8 mouse cellular contexts compared by ENCODE assay signal in genomic region chr1:191719326-191719725, GRCm38 (mm10). TPM values are rescaled to one million over a fixed set of nuclear protein-coding genes. Genes with fewer than 3 reads are reported as not detected.
DNase-seq lines count a peak whose midpoint lies in the region; ATAC-seq lines count a peak whose summit lies in the region.

No protein-coding gene starts in this region.

- peak overlapping the region; percentile 63 for H3K4me3 ChIP-seq in lung, embryonic 16.5 days (ENCODE audit: low read length)
- H3K4me3 ChIP-seq in hindbrain, embryonic 16.5 days (ENCODE audit: low read length) = peak overlapping the region; percentile 94
- peak overlapping the region; percentile 91 for H3K4me3 ChIP-seq in midbrain, embryonic 14.5 days (replicated peaks; ENCODE audit: low read depth, low read length)

- H3K27me3 ChIP-seq in lung, embryonic 16.5 days (ENCODE audit: control insufficient read depth, insufficient read depth, low read depth, low read length) = no peaks in the 10 kb centered on the region
- no peaks in the 10 kb centered on the region for H3K27me3 ChIP-seq in hindbrain, embryonic 16.5 days (replicated peaks; ENCODE audit: control insufficient read depth, insufficient read depth, low read length)
- H3K27me3 ChIP-seq in midbrain, embryonic 14.5 days (ENCODE audit: control insufficient read depth, insufficient read depth, low read length) = no peaks in the 10 kb centered on the region

- 12% methylated on average over 11 of the region's 11 CpGs for WGBS in lung, embryonic 16.5 days
- WGBS in hindbrain, embryonic 16.5 days = 7% methylated on average over 11 of the region's 11 CpGs
- 6% methylated on average over 11 of the region's 11 CpGs for WGBS in midbrain, embryonic 14.5 days

- H3K36me3 ChIP-seq in lung, embryonic 16.5 days (ENCODE audit: control insufficient read depth, insufficient read depth, low read length) = peaks cover 9% of the 10 kb centered on the region
- H3K36me3 ChIP-seq in hindbrain, embryonic 16.5 days (ENCODE audit: control insufficient read depth, insufficient read depth, low read length) = 0 out of 2 replicates have a peak, but pooled peaks cover 2% of the 10 kb centered on the region
- peaks cover 12% of the 10 kb centered on the region for H3K36me3 ChIP-seq in midbrain, embryonic 14.5 days (ENCODE audit: control insufficient read depth, insufficient read depth, low read length)

- H3K9ac ChIP-seq in lung, embryonic 16.5 days (ENCODE audit: low read length) = peak overlapping the region; percentile 95
- H3K9ac ChIP-seq in hindbrain, embryonic 16.5 days (ENCODE audit: low read depth, low read length) = peak overlapping the region; percentile 97
- H3K9ac ChIP-seq in midbrain, embryonic 14.5 days (replicated peaks; ENCODE audit: low read length) = peak overlapping the region; percentile 98

- H3K27ac ChIP-seq in lung, embryonic 16.5 days (ENCODE audit: low read length) = no peak overlapping the region
- peak overlapping the region; percentile 95 for H3K27ac ChIP-seq in hindbrain, embryonic 16.5 days (ENCODE audit: low read depth, low read length)
- H3K27ac ChIP-seq in midbrain, embryonic 14.5 days (replicated peaks; ENCODE audit: low read depth, low read length) = peak overlapping the region; percentile 95

- H3K4me2 ChIP-seq in lung, embryonic 16.5 days (ENCODE audit: low read depth, low read length) = peak overlapping the region; percentile 64
- H3K4me2 ChIP-seq in hindbrain, embryonic 16.5 days (ENCODE audit: low read length) = peak overlapping the region; percentile 82
- peak overlapping the region; percentile 69 for H3K4me2 ChIP-seq in midbrain, embryonic 14.5 days (ENCODE audit: low read length)

- ATAC-seq in lung, embryonic 16.5 days (ENCODE audit: low read depth) = no peak
- ATAC-seq in hindbrain, embryonic 16.5 days = no peak
- ATAC-seq in midbrain, embryonic 14.5 days (ENCODE audit: low FRiP score, low TSS enrichment) = no peak

- H3K9me3 ChIP-seq in lung, embryonic 16.5 days (ENCODE audit: control insufficient read depth, low read length) = no peaks in the 10 kb centered on the region
- no peaks in the 10 kb centered on the region for H3K9me3 ChIP-seq in hindbrain, embryonic 16.5 days (ENCODE audit: control insufficient read depth, low read length)
- no peaks in the 10 kb centered on the region for H3K9me3 ChIP-seq in midbrain, embryonic 14.5 days (ENCODE audit: control insufficient read depth, low read length)

- peaks cover 10% of the 10 kb centered on the region for H3K4me1 ChIP-seq in lung, embryonic 16.5 days (replicated peaks; ENCODE audit: control insufficient read depth, insufficient read depth, low read length)
- H3K4me1 ChIP-seq in hindbrain, embryonic 16.5 days (ENCODE audit: control insufficient read depth, insufficient read depth, low read depth, low read length) = peaks cover 20% of the 10 kb centered on the region
- H3K4me1 ChIP-seq in midbrain, embryonic 14.5 days (ENCODE audit: control insufficient read depth, insufficient read depth, low read length) = peaks cover 26% of the 10 kb centered on the region

- DNase-seq in cerebellum, adult 11-12 months = peak; percentile 16
- DNase-seq in cerebellum, postnatal 4 days (ENCODE audit: low spot score in 2 of 2) = no peak
- DNase-seq in lung, postnatal 14 days = no peak
- no peak for DNase-seq in midbrain, embryonic 14.5 days
- DNase-seq in urinary bladder, postnatal 10 days (ENCODE audit: low spot score) = no peak
- no peak for DNase-seq in natural killer cell, adult 2 months (ENCODE audit: low spot score in 2 of 2)

RNA-seq across cellular contexts. Expression of gene Lpgat1, which starts 1.7 kb away (rescaled TPM):
- polyA plus RNA-seq in lung, embryonic 16.5 days (2015; fragmentation: Nextera tagmentation; extraction: Ambion mirVana) = 11.3 and 12.4 TPM in 2 replicates
- polyA plus RNA-seq in hindbrain, embryonic 16.5 days (2015; fragmentation: Nextera tagmentation; extraction: Ambion mirVana) = 26.3 and 28.8 TPM in 2 replicates
- polyA plus RNA-seq in midbrain, embryonic 14.5 days (2014; fragmentation: Nextera tagmentation; extraction: Ambion mirVana) = 51.6 and 55.8 TPM in 2 replicates
